Mouse (Mus musculus) mesoderm, embryonic 11.5 days (tissue): Measurements from ENCODE around the gene Zscan21.

Experiments used
- DNase-seq: peaks from one replicate; pipeline ENCODE4 v3.0.0-alpha.2; 2012; ENCODE audit warnings: low read depth, low spot score

Zscan21 gene

GRCm38 (mm10) chr5:138118041-138118440 is 1.3 kb downstream of the Zscan21 start:
- DNase-seq = no peak

GRCm38 (mm10) chr5:138132425-138133064 is 15.8 kb downstream of the Zscan21 start:
- DNase-seq = no peak

- no peak for DNase-seq
Observed at GRCm38 (mm10) chr5:138137257-138137656, 20.6 kb downstream of the Zscan21 start.

GRCm38 (mm10) chr5:138137935-138138549 is 21.3 kb downstream of the Zscan21 start:
- peak; percentile 60 for DNase-seq

- no peak for DNase-seq
Observed at GRCm38 (mm10) chr5:138138585-138138984, 21.9 kb downstream of the Zscan21 start.

- no peak for DNase-seq
Observed at GRCm38 (mm10) chr5:138154390-138154789, 37.7 kb downstream of the Zscan21 start.

GRCm38 (mm10) chr5:138155443-138155976 is 38.8 kb downstream of the Zscan21 start, which contains the start of gene Zfp113:
Zfp113 (minus strand) TSS chr5:138155744.
- peak; percentile 95 for DNase-seq

- DNase-seq = no peak
Observed at GRCm38 (mm10) chr5:138160224-138160762, 43.6 kb downstream of the Zscan21 start.

GRCm38 (mm10) chr5:138160842-138161665 is 44.4 kb downstream of the Zscan21 start, which contains the start of gene Cops6:
Cops6 (plus strand) TSS chr5:138161071.
- peak; percentile 87 for DNase-seq

- DNase-seq = no peak
Observed at GRCm38 (mm10) chr5:138163046-138163445, 46.3 kb downstream of the Zscan21 start.

- no peak for DNase-seq
Observed at GRCm38 (mm10) chr5:138163610-138164009, 46.9 kb downstream of the Zscan21 start.

- no peak for DNase-seq
Observed at GRCm38 (mm10) chr5:138165594-138165993, 48.9 kb downstream of the Zscan21 start.

GRCm38 (mm10) chr5:138170936-138171561 is 54.3 kb downstream of the Zscan21 start:
- DNase-seq = peak; percentile 98

GRCm38 (mm10) chr5:138171695-138172491 is 55.2 kb downstream of the Zscan21 start, which contains the start of the genes Ap4m1 and Mcm7:
Ap4m1 (plus strand) TSS chr5:138172002.
Mcm7 (minus strand) TSS chr5:138172422.
- peak; percentile 96 for DNase-seq

GRCm38 (mm10) chr5:138173217-138173616 is 56.5 kb downstream of the Zscan21 start:
- DNase-seq = no peak
